Comparison of ENCODE assay signal across 18 mouse cellular contexts in the genomic region with DNA sequence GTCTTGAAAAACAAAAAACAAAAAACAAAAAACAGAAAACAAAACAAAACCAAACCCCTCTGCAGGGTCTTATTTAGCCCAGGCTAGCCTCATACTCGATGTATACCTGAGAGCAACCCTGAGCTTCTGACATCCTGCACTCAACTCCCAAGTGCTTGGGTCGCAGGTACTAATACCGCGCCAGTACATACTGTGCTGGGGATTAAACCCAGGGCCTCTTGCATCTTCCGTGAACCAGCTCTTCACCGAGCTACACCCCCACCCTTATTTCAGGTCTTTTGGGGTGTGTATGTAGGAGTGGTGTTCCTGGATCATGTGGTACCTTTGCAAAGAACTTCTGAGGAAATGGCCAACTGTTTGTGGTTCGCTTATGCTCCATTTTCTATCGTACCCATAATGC.
"Had no signal": no experiment of that assay in that cellular context is flagged by ENCODE, and none has a peak within 500 bp of the region (broad histone marks: within the 10 kb centered on the region; RNA-seq: fewer than 3 reads in every experiment).

No protein-coding gene starts in this region.

- H3K9me3 ChIP-seq: neural tube, embryonic 13.5 days; neural tube, embryonic 15.5 days had no signal

- H3K27me3 ChIP-seq: midbrain, embryonic 12.5 days; neural tube, embryonic 13.5 days; neural tube, embryonic 15.5 days had no signal

- DNase-seq: lung, adult 18-20 months; lung, embryonic 14.5 days; lung, postnatal 10 days; lung, postnatal 4 days; midbrain, embryonic 14.5 days; retina, postnatal 1 day; right cerebral cortex, adult 18-20 months; right cerebral cortex, postnatal 25 days; right cerebral cortex, postnatal 4 days; spleen, adult 18-20 months; thymus, adult 18-20 months; thymus, postnatal 14 days; thymus, postnatal 36 days had no signal

- H3K4me1 ChIP-seq: midbrain, embryonic 12.5 days; neural tube, embryonic 13.5 days; neural tube, embryonic 15.5 days had no signal

- H3K36me3 ChIP-seq: midbrain, embryonic 12.5 days; neural tube, embryonic 13.5 days; neural tube, embryonic 15.5 days had no signal

- H3K27ac ChIP-seq: midbrain, embryonic 12.5 days; neural tube, embryonic 13.5 days; neural tube, embryonic 15.5 days had no signal

- ATAC-seq: midbrain, embryonic 16.5 days had no signal

- H3K4me2 ChIP-seq: lung, embryonic 14.5 days; midbrain, embryonic 12.5 days; neural tube, embryonic 13.5 days; neural tube, embryonic 15.5 days had no signal

- H3K4me3 ChIP-seq: midbrain, embryonic 12.5 days; myocyte; neural tube, embryonic 13.5 days; neural tube, embryonic 15.5 days had no signal

- H3K9ac ChIP-seq: lung, embryonic 14.5 days; midbrain, embryonic 12.5 days; neural tube, embryonic 13.5 days; neural tube, embryonic 15.5 days had no signal
